Mouse (Mus musculus) liver, adult 2 months (tissue): Measurements from ENCODE around the gene Eps8l3. TPM values are rescaled to one million over a fixed set of nuclear protein-coding genes. Genes with fewer than 3 reads are reported as not detected.
"Not testable (repeated sequence)": the region's sequence is repeated elsewhere in the genome, so short reads cannot be mapped to it uniquely, and the experiment has no call there.

Experiments used
- DNase-seq: peaks from one replicate; pipeline ENCODE4 v3.0.0-alpha.2; 2011; ENCODE audit warnings: low read depth, low spot score; ENCODE audit errors: extremely low read depth
- H3K27ac ChIP-seq: fragments of 200-500 bp; replicated peaks from 2 replicates; pipeline ENCODE4 v1.5.1; 2012; ENCODE audit warnings: low read depth, mild to moderate bottlenecking, control low read depth, inconsistent platforms, low read length; ENCODE audit not compliant: insufficient read depth
- H3K27me3 ChIP-seq: fragments of 200-500 bp; 2 replicates; pipeline ENCODE4 v1.6.1; 2012; ENCODE audit warnings: mild to moderate bottlenecking, moderate library complexity, low read length, inconsistent platforms; ENCODE audit not compliant: control insufficient read depth, insufficient read depth
- H3K36me3 ChIP-seq: fragments of 200-500 bp; 2 replicates; pipeline ENCODE4 v1.6.1; 2012; ENCODE audit warnings: low read length, inconsistent platforms; ENCODE audit not compliant: control insufficient read depth, insufficient read depth
- H3K4me1 ChIP-seq: fragments of 200-500 bp; 2 replicates; pipeline ENCODE4 v1.6.1; 2011; ENCODE audit warnings: low read length; ENCODE audit not compliant: control insufficient read depth, insufficient read depth
- H3K4me3 ChIP-seq: fragments of 200-500 bp; 2 replicates; pipeline ENCODE4 v1.5.1; 2011; ENCODE audit warnings: low read depth, mild to moderate bottlenecking, control low read depth, low read length, moderate library complexity; ENCODE audit not compliant: insufficient read depth
- H3K79me2 ChIP-seq: fragments of 200-500 bp; 2 replicates; pipeline ENCODE4 v1.6.1; 2012; ENCODE audit warnings: inconsistent platforms, mild to moderate bottlenecking, low read length, moderate library complexity; ENCODE audit not compliant: control insufficient read depth, insufficient read depth
- H3K9ac ChIP-seq: fragments of 200-500 bp; 2 replicates; pipeline ENCODE4 v1.6.1; 2012; ENCODE audit warnings: low read depth, mild to moderate bottlenecking, control low read depth, inconsistent platforms, low read length
- CTCF ChIP-seq: fragments of 200-500 bp; IDR thresholded peaks from 2 replicates; pipeline ENCODE4 v1.5.1; 2011; ENCODE audit warnings: low read depth, low read length, control low read depth
- POLR2A ChIP-seq: fragments of 200-500 bp; IDR thresholded peaks from 2 replicates; pipeline ENCODE4 v1.6.1; 2011; ENCODE audit warnings: low read length, control low read depth; ENCODE audit not compliant: insufficient read depth; ENCODE audit errors: extremely low read depth
- WGBS: fragments of 180-500 bp; shearing (Covaris S2); methylation state at CpG from one replicate; pipeline ENCODE4 v1.1.7; 2018; 5-methylcytosine and 5-hydroxymethylcytosine counted together
- polyA plus RNA-seq: library from polyadenylated mRNA; depleted of rRNA; stranded (reverse); fragments of >200 nt; gene quantifications from 2 replicates; pipeline ENCODE4 v1.2.3, GENCODE M21; 2012
- total RNA-seq: library from RNA; depleted of rRNA; stranded (reverse); fragments of >200 nt; gene quantifications from 2 replicates; pipeline ENCODE4 v1.2.3, GENCODE M21; 2014

Gene Eps8l3
- total and polyA plus RNA-seq, 2 experiments, result under 0.01 to 0.07 TPM

DNA sequence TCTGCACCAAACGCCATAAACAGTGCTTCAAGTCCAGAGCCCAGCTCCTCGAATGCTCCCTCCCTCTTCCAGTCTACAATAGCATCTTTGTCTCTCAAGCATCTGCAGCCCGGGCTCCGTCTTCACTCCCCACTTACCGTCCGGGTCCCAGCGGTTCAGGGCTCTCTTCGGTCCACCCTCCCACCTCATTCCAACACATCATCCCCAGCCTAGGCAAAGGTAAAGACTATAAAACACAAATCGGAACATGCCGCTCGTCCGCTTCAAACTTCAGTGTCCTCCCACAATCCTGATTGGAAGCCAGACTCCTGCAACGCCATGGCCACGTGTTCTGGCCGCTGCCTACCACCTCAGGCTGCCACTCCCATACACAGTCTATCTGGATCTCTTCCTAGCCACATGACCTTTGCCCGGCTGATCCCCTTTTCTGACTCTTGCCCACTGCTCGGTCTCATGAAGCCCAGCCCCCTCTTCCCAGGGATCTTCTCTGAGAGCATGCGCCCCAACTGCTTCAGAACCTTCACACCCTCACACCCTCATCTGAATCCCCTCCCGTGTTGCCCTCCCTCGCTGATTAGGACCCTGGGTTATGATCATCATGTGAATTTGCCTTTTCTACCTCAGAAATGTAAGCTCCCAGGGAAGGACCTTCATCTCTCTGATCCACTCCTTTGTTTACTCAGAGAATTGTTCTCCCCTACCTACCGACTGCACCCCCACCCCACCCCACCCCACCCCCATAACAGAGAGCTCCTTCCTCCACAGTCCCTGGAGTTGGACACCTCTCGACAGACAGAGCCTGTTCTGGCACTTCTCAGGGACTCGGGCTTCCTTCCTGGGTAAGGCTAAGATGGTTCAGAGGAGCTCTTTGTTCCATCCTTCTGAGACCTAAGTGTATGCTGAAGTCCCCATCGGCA lies 3.4 kb upstream of the Eps8l3 start:
- no peak overlapping the region for H3K9ac ChIP-seq
- no peaks in the 10 kb centered on the region for H3K4me1 ChIP-seq
- no peaks in the 10 kb centered on the region for H3K79me2 ChIP-seq
- H3K36me3 ChIP-seq, result no peaks in the 10 kb centered on the region
- no peaks in the 10 kb centered on the region for H3K27me3 ChIP-seq
- 72% methylated on average over 24 of the region's 24 CpGs for WGBS
- no peak overlapping the region for H3K27ac ChIP-seq
- peak; percentile 64 for DNase-seq
- H3K4me3 ChIP-seq, result no peak overlapping the region
- no peak for TF ChIP-seq POLR2A
- no peak for TF ChIP-seq CTCF

GRCm38 (mm10) chr3:107875231-107875630 lies 1.8 kb upstream of the Eps8l3 start:
- TF ChIP-seq CTCF (no peak), POLR2A (no peak)
- 75% methylated on average over 6 of the region's 6 CpGs for WGBS
- DNase-seq, result no peak
- H3K79me2 ChIP-seq, result no peaks in the 10 kb centered on the region
- H3K9ac ChIP-seq, result no peak overlapping the region
- H3K27me3 ChIP-seq, result no peaks in the 10 kb centered on the region
- H3K4me3 ChIP-seq, result no peak overlapping the region
- no peaks in the 10 kb centered on the region for H3K4me1 ChIP-seq
- H3K27ac ChIP-seq, result no peak overlapping the region
- no peaks in the 10 kb centered on the region for H3K36me3 ChIP-seq

GRCm38 (mm10) chr3:107877747-107878736 lies 1.0 kb downstream of the Eps8l3 start:
- Histone ChIP-seq H3K9ac (no peak overlapping the region), H3K36me3 (no peaks in the 10 kb centered on the region), H3K4me3 (no peak overlapping the region), H3K27ac (no peak overlapping the region), H3K4me1 (no peaks in the 10 kb centered on the region), H3K27me3 (no peaks in the 10 kb centered on the region), H3K79me2 (no peaks in the 10 kb centered on the region)
- DNase-seq, result no peak
- TF ChIP-seq CTCF, result no peak
- TF ChIP-seq POLR2A, result no peak
- 69% methylated on average over 12 of the region's 12 CpGs for WGBS

DNA sequence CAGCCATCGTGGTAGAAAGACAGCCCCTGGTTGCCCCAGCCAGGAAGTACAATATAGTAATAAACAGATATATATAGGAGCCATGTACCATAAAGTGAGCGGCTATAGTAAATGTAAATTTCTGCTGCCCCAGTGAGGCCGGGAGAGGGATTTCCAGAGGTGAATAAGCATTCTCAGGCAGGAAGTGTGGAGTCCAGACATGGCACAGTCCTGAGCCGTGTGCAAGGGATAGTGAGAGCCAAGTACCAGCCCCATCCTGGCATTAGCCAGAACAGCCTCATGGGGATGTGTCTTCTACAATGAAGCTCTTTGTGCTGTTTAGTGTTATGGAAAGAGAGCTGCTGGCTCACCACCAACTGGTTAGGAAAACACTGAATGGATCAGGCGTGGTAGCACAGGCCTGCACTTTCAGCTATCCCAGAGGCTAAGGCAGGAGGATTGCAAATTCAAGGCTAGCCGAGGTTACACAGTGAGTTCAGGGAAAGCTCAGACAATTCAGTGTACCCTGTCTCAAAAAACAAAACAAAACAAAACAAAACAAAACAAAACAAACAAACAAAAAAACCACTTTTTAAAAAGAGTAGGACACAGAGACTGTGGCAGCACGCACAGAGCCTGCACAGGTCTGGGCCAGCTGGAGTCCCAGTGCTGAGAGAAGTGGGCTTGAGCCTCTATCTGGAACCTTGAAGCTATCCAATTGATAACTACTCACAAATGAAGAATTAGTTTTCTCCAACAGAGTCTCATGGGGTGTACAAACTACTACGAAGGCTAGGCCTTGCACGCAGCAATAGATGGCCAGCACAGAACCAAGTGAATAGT lies 10.9 kb downstream of the Eps8l3 start:
- no peak overlapping the region for H3K9ac ChIP-seq
- no peaks in the 10 kb centered on the region for H3K36me3 ChIP-seq
- no peak overlapping the region for H3K27ac ChIP-seq
- no peak for DNase-seq
- no peak overlapping the region for H3K4me3 ChIP-seq
- H3K79me2 ChIP-seq, result no peaks in the 10 kb centered on the region
- 86% methylated on average over 9 of the region's 9 CpGs for WGBS
- no peaks in the 10 kb centered on the region for H3K4me1 ChIP-seq
- no peaks in the 10 kb centered on the region for H3K27me3 ChIP-seq
- TF ChIP-seq POLR2A, result no peak
- TF ChIP-seq CTCF, result no peak

DNA sequence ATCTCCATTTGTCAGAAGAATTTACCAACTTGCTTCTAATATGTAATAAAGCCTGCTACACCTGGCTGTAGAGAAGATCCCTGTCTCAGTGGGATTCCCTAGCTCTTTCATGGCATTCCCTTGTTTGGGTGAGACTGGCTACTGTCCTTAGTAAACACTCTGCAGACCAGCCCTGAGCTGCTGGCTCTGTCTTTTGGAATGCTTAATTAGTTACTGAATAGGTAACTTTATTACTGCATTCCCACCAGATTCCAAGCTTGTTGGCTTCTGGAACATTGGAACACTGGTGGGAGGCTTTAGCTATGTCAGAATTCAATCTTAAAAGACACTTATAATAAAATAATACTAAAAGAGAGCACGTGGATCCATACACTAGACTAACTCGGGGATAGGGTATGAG lies 12.2 kb downstream of the Eps8l3 start:
- H3K4me1 ChIP-seq, H3K27ac ChIP-seq, H3K9ac ChIP-seq, DNase-seq, H3K79me2 ChIP-seq, H3K27me3 ChIP-seq, H3K4me3 ChIP-seq, H3K36me3 ChIP-seq: not testable (repeated sequence)
- WGBS, result 82% methylated on average over 2 of the region's 2 CpGs
